Mouse (Mus musculus): ENCODE data around the gene Psma7.
A peak's percentile ranks its signal among the peaks of the same experiment; 100 is the strongest.

The Psma7 gene

DNA sequence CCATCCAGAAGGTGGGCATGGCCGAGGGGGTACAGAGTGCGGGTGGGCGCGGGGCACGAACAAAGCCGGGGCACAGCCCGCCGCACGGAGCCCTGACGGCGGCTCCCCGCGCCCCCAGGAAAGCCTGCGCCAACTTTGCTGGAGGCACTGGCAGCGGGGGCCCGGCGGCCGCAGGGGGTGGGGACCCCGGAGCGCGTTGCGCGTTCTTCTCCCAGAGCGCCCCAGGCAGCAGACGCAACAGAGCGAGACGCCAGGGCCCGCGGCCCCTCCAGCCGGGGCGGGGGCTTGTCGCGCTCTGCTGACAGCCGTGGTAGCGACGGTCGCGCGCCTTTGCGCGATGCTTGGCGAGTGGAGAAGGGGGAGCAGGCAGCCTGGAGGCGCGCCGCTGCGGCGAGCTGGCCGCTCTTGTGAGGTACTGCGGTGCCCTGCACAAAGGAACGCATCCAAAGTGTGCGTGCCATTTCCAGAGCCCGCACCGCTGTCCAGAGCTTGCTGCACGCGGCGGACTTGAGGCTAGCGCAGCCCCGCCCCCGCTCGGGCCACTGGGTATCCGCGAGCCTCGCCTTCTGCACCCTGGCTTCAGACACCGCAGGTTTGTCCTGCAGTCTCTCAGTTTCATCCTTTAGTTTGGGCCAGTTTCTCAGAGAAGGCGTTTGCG is 754 bp upstream of the Psma7 start:
- peak; percentile 37 for DNase-seq (ENCODE audit: low spot score)

DNA sequence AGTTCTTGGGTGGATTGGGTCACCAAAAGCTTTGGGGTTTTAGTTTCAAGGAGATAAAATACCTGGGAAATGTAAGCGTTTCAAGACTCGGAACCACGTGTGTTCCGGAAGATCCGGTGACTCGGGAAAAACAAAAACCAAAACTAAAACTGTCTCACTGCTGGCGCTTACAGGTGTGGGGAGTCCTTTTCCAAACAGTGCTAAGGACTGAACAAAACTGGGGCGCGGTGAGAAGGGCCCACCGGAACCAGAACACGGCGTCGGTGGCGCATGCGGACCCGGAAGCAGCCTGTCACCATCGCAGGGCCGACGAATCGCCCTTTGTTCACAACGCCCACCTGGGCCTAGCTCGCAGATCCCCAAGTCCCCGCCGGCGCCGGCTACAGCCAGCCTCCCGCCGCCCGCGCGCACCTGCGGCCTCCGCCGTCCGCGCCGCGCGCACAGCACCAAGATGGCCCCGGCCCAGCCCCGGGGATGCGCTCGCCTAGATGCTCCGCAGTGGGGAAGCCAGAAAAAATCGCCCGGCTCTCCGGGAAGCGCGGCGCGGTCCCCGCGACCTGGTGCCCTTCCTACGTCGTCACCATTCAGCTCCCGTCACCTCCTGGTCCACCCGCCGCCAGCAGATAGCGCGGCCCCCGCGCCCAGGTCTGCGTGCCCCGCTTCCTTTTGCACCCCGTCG is 517 bp downstream of the Psma7 start:
- no peak for DNase-seq (ENCODE audit: low spot score)

DNA sequence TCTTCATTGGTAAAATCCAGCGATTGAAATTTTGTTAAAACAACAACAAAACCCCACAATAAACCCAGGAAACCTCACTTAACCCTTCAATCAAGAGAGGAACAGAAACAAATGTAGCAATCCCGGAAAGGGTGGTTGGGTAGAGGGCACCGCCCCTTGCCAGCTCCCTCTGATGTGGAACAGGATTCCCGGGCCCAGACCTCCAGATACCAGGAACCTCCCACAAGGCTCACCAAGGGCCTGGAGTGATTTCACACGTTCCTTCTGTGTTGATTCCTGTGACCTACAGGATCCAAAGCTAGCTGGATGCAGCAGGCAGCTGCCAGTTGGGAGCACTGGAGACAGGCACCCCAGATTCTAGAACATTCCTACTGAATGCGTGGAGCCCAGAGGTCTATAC is 1.8 kb downstream of the Psma7 start:
- no peak for DNase-seq (ENCODE audit: low spot score)

DNA sequence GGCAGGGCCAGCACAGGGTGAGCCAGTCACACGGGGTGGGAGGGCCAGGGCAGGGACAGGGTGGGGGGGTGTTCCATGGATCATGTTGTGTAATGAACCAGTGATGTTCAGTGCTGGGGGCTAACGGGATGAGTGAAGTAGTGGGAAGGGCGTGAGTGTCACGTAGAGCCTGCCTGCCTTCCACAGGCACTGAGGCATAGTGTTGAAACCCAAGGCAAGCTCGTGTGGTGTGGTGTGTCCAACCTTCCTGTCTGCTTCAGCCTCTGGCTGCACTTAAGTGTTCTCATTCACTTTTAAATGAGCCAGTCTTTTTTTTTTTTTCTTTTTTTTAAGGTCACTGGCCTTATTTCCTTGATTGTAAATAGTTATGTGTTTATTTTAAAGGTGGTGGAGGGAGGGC is 7.5 kb downstream of the Psma7 start:
- DNase-seq (ENCODE audit: low spot score) = no peak

DNA sequence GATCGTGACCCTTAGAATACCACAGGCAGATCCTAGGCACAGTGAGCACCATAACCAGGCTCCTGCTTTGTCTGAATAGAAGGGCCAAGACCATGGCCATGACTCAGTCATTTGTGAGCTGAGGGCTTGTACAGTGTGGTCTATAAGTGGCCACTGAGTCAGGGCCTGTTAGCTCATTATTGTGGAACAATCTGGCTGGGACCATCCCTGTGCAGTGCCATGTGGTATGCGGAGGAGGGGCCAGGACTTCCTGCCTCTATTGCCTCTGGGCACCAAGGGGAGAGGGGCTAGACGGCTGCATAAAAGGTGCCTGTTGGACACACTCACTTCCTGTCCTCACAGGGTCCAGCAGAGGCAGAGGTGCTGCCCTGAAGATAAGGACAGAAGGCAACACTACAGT is 8.3 kb downstream of the Psma7 start:
- no peak for DNase-seq (ENCODE audit: low spot score)

DNA sequence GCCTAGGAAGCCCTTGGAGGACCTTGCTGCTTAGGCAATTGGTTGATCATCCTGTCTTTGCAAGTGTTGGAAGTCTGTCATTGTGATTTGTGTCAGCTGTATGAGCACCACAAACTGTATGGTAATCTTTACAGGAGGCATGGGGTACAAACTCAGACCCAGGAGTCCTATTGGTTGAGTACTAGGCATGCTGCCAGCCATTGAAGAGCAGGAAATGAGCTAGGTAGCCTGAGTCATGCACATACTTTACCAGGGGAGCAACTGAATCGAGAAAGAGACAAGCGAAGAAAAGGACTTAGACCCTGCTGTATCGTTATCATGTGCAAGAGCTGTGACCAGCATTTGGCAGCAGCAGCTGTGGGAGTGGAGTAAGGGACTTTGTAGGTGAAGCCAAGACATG is 9.3 kb downstream of the Psma7 start:
- DNase-seq (ENCODE audit: low spot score) = no peak

DNA sequence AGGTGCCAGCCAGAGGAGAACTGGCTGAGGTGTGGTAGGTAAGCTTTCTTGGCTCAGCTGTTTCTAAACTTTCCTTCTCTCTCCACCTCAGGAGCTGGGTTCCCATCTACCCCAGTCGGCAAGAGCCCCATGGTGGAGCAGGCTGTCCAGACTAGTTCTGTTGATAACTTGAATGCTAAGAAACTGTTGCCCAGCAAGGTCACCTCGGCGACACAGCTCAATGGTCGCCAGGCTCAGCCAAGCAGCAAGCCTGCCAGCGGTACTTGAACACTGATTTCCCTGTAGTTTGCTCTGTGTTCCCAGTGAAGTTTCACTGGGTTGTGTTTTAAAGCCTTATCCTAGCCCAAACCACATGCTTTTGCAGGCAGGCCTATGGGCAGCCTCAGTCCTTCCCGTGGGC is 11.0 kb downstream of the Psma7 start:
- no peak for DNase-seq (ENCODE audit: low spot score)

DNA sequence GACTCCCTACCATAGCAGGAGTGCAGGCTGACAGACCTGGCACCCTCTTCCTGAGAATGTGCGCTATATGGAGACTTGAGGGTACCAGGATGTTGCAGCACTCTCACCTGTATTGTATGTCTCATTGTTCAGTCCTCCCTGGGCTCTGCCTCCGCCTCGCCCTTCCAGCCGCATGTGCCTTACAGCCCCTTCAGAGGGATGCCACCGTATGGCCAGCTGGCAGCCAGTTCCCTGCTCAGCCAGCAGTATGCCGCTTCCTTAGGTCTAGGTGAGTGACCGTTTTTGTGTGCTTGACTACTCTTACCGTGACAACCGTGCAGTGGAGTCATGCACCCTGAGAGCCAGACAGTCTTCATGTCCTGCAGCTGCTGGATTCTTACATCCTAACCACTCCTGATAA is 14.5 kb downstream of the Psma7 start:
- DNase-seq (ENCODE audit: low spot score) = no peak

DNA sequence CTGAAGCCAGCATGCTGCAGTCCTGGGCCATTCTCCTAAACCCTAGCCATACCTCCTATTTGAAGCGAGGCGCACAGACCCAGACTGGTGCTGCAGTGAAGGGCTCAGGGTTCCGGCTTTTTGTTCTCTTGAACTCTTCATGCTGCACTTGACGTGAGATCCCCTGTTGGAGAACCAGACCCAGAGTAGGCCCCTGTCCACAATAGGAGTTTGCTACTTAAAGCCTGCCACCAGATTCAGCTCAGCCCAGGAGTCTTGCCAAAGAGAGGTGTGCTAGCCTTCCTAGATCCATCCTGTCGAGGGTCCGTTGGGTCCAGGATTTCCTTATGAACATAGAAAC is 16.4 kb downstream of the Psma7 start:
- DNase-seq (ENCODE audit: low spot score) = no peak

DNA sequence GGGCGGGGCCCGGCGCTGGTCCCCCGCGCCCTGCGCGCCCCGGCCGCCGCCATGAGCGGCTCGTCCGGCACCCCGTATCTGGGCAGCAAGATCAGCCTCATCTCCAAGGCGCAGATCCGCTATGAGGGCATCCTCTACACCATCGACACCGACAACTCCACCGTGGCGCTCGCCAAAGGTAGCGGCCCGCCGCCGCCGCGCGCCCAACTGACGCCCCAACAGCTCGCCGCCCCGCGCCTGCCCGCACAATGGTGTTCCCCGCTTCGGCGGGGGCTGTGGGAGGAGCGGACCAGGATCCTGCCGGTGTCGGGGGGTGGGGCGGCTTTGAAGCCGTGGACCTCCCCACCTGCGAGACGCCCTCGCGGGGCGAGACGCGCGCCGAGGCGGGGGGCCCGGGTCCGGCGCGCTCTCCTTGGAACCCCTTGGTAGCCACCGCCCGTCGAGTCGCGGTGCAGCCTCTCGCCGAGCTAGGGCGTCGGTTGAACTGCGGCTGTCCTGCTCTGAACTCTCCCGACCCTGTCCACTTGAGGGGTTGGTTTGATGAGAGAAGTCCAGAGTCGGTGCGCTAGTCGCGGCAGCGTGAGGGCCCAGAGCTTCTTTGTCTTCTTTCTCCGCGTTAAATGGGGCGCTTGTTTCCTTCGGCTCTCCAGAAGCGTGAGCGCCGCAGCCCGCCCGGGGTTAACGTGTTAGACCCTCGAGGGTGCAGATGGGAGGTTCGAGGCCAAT is 16.9 kb downstream of the Psma7 start:
- DNase-seq (ENCODE audit: low spot score) = no peak

DNA sequence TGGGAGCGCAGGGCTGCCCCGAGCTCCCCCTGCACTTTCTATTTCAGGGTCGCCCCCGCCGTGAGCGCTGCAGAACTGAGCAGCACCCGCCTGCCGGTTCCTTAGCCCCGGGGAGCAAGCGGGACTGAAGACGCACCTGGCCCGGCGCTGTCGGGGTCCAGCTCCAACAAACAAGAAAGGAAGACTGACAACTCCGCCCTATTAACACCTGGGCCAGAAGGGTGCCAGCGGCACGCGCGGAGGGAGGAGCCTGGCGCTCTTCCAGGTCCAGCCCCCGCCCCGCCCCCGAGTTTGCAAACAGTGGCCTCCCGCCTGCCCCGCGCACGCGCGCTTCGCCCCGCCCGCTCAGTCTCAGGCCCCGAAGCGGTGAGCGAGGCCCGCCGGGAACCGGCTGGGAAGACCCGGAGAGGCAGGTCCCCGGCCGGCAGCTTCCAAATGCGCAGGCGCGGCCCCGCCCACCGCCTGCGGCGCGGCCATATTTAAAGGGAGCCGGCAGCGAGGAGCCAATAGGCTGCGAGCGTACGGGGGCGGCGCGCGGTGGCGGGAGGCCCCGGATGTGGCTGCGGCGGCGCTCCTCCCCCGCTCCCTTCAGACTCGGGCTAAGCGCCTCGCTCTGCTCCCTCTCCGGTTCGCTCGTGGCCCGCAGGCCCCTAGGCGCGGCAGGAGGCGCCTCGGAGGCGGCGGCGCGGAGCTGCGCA is 17.7 kb downstream of the Psma7 start, which contains the start of gene Lsm14b:
Gene Lsm14b (plus strand): TSS at position 587 of the 698 bp plus-strand sequence.
- peak; percentile 97 for DNase-seq (ENCODE audit: low spot score)

DNA sequence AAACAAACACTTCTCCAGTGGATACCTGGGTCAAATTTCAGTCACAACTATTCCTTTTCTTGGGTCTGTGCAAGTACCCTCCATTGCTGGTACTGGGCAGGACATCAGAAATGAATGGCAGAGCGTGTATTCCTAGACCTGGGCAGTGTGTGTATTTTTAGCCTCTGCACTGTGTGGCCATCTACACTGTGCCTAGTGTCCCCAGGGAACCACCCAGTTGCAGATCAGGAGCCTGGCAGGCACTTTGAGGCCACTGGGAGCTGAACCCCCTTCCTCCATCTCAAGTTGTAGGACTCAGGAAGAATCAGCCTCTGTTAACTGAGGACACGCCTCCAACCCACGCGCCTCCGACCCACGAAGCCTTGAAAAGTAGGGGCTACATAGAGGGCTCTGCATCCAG is 19.5 kb downstream of the Psma7 start:
- no peak for DNase-seq (ENCODE audit: low spot score)

DNA sequence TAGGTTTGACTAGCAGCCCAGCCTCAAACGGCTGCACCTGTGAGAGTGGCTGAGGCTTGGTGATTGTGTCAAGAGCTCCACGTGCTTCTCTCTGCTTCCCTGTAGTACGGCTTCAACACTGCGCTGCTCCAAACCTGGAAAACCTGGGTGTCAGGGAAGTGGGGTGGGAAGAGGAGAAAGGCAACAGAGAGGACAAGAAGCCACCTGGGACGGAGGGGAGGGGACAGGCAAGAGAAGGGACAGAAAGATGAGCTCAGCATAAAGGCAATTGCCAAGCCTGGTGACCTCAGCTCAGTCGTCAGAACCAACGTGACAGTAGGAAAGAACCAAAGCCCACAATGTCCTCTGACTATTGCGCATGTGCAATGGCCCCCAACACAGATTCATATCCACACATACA is 21.3 kb downstream of the Psma7 start:
- no peak for DNase-seq (ENCODE audit: low spot score)

DNA sequence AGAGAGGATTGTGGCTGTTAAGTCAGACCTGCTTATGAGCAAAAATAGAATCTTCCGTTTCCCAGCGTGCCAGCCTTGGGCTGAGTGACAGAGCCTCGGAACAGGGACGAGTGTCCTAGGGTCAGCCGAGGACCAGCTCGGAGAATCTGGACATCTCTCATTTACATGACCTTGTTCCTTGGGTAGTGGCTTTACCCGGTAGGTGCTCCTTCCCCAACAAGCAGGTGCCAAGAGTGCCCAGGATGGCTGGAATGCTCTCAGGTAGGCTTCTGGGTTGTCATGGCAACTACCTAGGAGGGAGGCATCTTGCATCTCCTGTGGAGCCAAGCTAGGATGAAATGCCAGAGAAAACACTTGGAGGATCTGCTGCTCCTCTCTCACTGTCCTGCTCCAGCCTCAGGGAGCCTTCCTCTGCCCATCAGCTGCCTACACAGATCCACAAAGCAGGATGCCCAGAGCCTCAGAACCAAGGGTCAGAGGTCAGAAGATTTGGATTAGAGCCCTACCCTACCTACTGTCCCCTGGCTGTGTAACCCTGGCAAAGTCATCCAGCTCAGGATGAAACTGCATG is 22.1 kb downstream of the Psma7 start:
- DNase-seq (ENCODE audit: low spot score) = no peak

DNA sequence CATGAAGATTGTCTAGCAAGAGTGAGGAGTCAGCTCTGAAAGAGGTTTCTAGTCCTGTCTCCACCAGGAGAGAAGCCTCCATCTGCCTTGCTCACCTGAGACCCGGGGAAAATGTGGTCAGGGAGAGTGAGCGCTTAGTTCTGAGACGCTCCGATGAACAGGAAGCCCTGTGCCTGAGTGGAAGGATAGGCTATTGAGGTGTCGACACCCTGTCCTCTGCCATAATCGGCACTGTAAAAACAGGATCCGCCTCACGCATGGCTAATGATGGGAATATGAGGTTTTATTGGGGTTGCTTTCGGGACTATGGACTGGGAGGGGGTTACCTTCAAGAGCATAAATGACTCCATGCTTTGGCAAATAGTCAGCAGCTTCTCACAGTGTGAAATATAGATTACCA is 23.7 kb downstream of the Psma7 start:
- no peak for DNase-seq (ENCODE audit: low spot score)

DNA sequence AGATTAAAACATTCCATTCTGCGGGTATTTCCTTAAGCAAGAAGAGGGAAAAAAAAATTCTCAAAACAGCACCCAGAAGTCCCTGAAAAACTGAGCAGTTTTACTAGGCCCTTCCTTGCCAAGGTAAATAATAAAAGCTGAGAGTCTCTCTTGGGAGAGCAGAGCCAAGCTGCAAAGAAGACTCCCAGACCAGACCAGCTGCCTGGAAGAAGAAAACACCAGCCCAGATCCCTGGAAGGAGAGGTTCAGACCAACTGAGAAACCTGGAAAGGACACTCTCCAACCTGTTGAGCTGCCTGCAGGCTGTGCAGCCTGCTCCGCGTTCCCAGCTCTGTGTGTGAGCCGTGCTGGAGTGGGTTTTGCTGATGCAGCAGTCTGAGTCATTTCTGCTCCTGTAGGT is 24.6 kb downstream of the Psma7 start:
- no peak for DNase-seq (ENCODE audit: low spot score)

DNA sequence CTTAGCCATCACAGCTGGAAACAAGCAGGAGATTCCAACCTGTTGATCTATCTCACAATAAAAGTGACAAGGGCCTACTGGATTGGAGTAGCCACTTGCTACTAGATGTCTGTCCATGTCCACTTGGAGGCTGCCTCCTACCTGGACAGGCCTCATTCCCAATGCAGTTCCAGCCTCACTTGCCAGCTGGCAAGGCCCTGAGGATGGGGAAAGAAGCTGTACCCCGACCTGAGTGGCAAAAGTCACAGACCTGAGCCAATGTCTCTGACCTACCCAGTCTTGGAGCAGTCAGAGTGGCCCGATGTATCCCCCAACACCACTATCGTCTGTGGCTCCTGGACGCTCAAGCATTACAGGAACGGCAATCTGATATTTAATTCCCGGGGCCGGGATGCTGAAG is 28.5 kb downstream of the Psma7 start:
- DNase-seq (ENCODE audit: low spot score) = no peak

DNA sequence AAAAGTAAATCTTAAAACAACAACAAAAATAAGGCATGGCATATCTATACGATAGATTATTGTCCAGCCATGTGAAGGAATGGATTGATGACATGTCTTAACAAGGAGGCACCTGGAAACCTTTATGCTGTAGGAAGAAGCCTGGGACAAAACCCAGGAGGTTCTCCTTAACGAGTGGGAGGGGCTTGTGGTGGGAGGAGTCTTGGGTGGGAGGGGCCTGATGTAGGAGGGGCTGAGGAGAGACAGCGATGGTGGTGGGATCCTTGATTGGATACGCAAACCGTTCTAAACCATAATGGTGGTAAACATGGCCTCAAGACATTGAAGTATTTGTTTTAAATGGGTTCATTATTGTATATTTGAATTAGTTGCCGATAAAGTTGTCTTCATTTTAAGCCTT is 30.9 kb downstream of the Psma7 start:
- no peak for DNase-seq (ENCODE audit: low spot score)

DNA sequence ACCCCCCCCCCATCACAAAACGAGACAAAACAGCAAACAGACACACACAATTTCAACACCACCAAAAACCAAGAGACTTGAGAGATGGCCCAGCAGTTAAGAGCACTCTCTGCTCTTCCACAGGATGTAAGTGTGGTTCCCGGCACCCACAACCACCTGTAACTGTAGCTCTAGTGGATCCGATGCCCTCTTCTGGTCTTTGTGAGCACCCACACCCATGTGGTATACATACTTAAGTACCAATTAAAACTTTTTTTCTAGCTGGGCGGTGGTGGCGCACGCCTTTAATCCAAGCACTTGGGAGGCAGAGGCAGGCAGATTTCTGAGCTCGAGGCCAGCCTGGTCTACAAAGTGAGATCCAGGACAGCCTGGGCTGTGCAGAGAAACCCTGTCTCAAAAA is 31.5 kb downstream of the Psma7 start:
- DNase-seq (ENCODE audit: low spot score) = no peak

DNA sequence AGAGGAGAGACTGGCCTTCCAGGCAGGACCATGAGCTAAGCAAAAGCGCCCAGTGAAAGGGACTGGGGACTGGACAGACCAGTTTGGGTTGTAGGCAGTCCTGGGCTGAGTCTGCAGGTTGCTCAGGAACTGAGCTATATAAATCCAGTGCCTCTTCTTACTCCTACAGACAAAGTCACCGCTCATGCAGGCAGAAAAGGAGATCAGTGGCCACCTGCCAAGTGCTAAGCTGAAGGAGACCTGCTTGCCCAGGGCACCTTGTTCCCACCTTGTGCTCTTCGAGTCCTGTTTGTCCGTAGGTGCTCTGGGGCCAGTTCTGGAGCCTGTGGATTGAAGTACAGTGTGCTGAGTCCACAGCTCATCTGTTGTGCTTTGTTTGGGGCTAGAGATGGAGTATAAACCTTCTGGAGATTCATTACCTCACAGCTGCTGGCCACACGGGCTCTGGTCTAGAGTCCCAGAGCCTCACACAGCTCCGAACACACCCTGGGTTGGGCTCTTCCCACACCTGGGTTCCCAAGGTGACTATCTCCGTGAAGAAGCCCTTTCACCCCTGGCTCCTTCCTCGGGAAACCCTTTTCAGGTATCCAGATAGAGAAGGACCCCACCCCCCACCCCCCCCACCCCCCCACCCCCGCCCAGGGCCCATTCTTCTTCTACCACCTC is 35.7 kb downstream of the Psma7 start:
- peak; percentile 13 for DNase-seq (ENCODE audit: low spot score)

DNA sequence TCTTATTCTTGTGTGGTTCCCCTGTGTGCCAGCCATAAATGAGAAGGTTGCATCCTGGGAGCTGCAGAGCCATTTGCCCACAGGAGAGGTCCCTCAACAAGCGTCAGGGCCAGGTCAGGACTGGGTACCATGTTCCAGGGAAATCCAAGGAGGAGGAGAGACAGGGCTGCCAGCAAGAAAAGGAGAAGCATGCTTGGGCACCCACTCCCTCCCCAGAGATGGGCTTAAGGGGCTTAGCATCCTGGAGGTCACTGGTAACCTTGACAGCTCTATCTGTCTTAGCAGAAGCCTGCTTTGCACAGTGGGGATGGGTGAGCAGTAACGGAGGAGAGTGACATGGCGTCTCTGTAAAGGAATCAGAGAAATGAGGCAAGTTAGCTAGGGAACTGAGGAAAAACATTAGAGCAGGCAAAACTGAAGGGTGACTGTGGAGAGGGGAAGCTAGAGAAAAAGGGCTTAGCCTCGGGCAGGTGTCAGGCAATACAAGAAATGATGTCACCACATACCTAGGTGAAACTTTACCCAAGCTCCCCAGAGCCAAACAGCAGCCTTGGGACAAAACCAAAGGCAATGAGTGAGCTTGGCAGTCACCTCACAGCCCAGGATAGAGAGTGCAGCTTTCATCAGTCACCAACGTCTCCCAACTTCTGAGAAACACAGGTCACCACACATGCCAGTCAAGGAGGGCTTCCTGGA is 36.4 kb downstream of the Psma7 start:
- no peak for DNase-seq (ENCODE audit: low spot score)
